Mouse (Mus musculus): ENCODE data around the gene Tsg101.
"Not testable (repeated sequence)": the region's sequence is repeated elsewhere in the genome, so short reads cannot be mapped to it uniquely, and the experiment has no call there.

The Tsg101 gene

GRCm38 (mm10) chr7:46919551-46920176 is at the start of gene Tsg101:
Tsg101 (minus strand) TSS chr7:46919969.
- peak; percentile 95 for DNase-seq (ENCODE audit: low read depth)

GRCm38 (mm10) chr7:46964070-46964469 is 44.3 kb upstream of the Tsg101 start:
- DNase-seq (ENCODE audit: low read depth): no peak

GRCm38 (mm10) chr7:46962806-46963618 is 43.2 kb upstream of the Tsg101 start:
- peak; percentile 88 for DNase-seq (ENCODE audit: low read depth)

- no peak for DNase-seq (ENCODE audit: low read depth)
Observed at GRCm38 (mm10) chr7:46962132-46962531, 42.4 kb upstream of the Tsg101 start.

GRCm38 (mm10) chr7:46960991-46961390 is 41.2 kb upstream of the Tsg101 start:
- DNase-seq (ENCODE audit: low read depth): no peak

GRCm38 (mm10) chr7:46958853-46959252 is 39.1 kb upstream of the Tsg101 start:
- peak; percentile 26 for DNase-seq (ENCODE audit: low read depth)

- peak; percentile 94 for DNase-seq (ENCODE audit: low read depth)
Observed at GRCm38 (mm10) chr7:46957831-46958691, 38.3 kb upstream of the Tsg101 start, which contains the start of gene Uevld. Uevld (minus strand) TSS chr7:46958527.

GRCm38 (mm10) chr7:46935847-46936246 is 16.1 kb upstream of the Tsg101 start:
- peak; percentile 59 for DNase-seq (ENCODE audit: low read depth)

- DNase-seq (ENCODE audit: low read depth): no peak
Observed at GRCm38 (mm10) chr7:46934788-46935187, 15.0 kb upstream of the Tsg101 start.

- no peak for DNase-seq (ENCODE audit: low read depth)
Observed at GRCm38 (mm10) chr7:46931370-46931769, 11.6 kb upstream of the Tsg101 start.

- DNase-seq (ENCODE audit: low read depth): no peak
Observed at GRCm38 (mm10) chr7:46928291-46928690, 8.5 kb upstream of the Tsg101 start.

GRCm38 (mm10) chr7:46922075-46922474 is 2.3 kb upstream of the Tsg101 start:
- DNase-seq (ENCODE audit: low read depth): no peak

GRCm38 (mm10) chr7:46918678-46919371 is 944 bp downstream of the Tsg101 start:
- peak; percentile 17 for DNase-seq (ENCODE audit: low read depth)

- DNase-seq (ENCODE audit: low read depth): no peak
Observed at GRCm38 (mm10) chr7:46916376-46916775, 3.4 kb downstream of the Tsg101 start.

GRCm38 (mm10) chr7:46911250-46911649 is 8.5 kb downstream of the Tsg101 start:
- DNase-seq (ENCODE audit: low read depth): no peak

- DNase-seq (ENCODE audit: low read depth): peak; percentile 66
Observed at GRCm38 (mm10) chr7:46899343-46899742, 20.4 kb downstream of the Tsg101 start.

GRCm38 (mm10) chr7:46895511-46895910 is 24.3 kb downstream of the Tsg101 start:
- DNase-seq (ENCODE audit: low read depth): no peak

GRCm38 (mm10) chr7:46883304-46883703 is 36.5 kb downstream of the Tsg101 start:
- no peak for DNase-seq (ENCODE audit: low read depth)

- DNase-seq (ENCODE audit: low read depth): not testable (repeated sequence)
Observed at GRCm38 (mm10) chr7:46881941-46882340, 37.8 kb downstream of the Tsg101 start.

- DNase-seq (ENCODE audit: low read depth): no peak
Observed at GRCm38 (mm10) chr7:46880992-46881391, 38.8 kb downstream of the Tsg101 start.

GRCm38 (mm10) chr7:46879851-46880250 is 39.9 kb downstream of the Tsg101 start:
- DNase-seq (ENCODE audit: low read depth): no peak

GRCm38 (mm10) chr7:46877255-46877654 is 42.5 kb downstream of the Tsg101 start:
- no peak for DNase-seq (ENCODE audit: low read depth)

Measured in induced T-regulatory cell, adult 2 months (primary cell).